Comparison of ENCODE assay signal across 23 mouse cellular contexts in the genomic region with DNA sequence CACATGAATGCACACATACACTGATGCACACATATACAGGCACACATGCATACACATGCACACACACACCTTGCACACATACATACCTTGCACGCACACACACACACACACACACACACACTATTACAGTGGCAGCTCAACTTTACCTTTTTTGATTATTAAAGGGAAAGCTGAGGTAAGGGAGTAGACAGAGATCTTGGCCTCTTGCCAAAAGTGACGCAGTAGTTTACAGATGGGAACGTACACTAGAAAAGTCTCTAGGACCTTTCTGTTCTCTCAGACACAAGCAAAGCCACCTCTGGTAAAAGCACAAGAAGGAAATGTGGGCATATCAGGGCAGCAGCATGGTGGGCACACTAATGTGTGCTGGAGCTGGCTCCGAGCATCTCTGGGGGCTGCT.
A peak's percentile ranks its signal among the peaks of the same experiment; 100 is the strongest.
DNase-seq lines count a peak whose midpoint lies in the region; ATAC-seq and TF ChIP-seq lines count a peak whose summit lies in the region.
"Had no signal": no experiment of that assay in that cellular context is flagged by ENCODE, and none has a peak within 500 bp of the region (broad histone marks: within the 10 kb centered on the region; RNA-seq: fewer than 3 reads in every experiment).

No protein-coding gene starts in this region.

- no peak overlapping the region for H3K27ac ChIP-seq in forebrain, embryonic 14.5 days (ENCODE audit: low read depth, low read length)
- no peak overlapping the region for H3K27ac ChIP-seq in forebrain, embryonic 13.5 days
- no peak overlapping the region for H3K27ac ChIP-seq in kidney, embryonic 16.5 days (ENCODE audit: low read length)
- H3K27ac ChIP-seq in midbrain, postnatal 0 days (ENCODE audit: low read depth, low read length): no peak overlapping the region
- H3K27ac ChIP-seq in midbrain, embryonic 10.5 days (replicated peaks): no peak overlapping the region
- H3K27ac ChIP-seq: embryonic facial prominence, embryonic 15.5 days; heart, embryonic 10.5 days; hindbrain, embryonic 15.5 days; liver, embryonic 12.5 days; midbrain, embryonic 15.5 days; neural tube, embryonic 12.5 days; stomach, embryonic 15.5 days had no signal

- no peak overlapping the region for H3K4me2 ChIP-seq in forebrain, embryonic 14.5 days (ENCODE audit: low read length)
- H3K4me2 ChIP-seq in forebrain, embryonic 13.5 days: no peak overlapping the region
- no peak overlapping the region for H3K4me2 ChIP-seq in kidney, embryonic 16.5 days (replicated peaks; ENCODE audit: low read depth, low read length)
- no peak overlapping the region for H3K4me2 ChIP-seq in midbrain, postnatal 0 days (ENCODE audit: low read depth, low read length, poor library complexity, severe bottlenecking)
- H3K4me2 ChIP-seq: embryonic facial prominence, embryonic 15.5 days; hindbrain, embryonic 15.5 days; liver, embryonic 12.5 days; midbrain, embryonic 15.5 days; neural tube, embryonic 12.5 days; stomach, embryonic 15.5 days had no signal

- no peak overlapping the region for H3K9ac ChIP-seq in forebrain, embryonic 14.5 days (ENCODE audit: low read length)
- no peak overlapping the region for H3K9ac ChIP-seq in forebrain, embryonic 13.5 days
- H3K9ac ChIP-seq in kidney, embryonic 16.5 days (replicated peaks; ENCODE audit: low read length): no peak overlapping the region
- H3K9ac ChIP-seq in midbrain, postnatal 0 days (replicated peaks; ENCODE audit: low read length, poor library complexity, severe bottlenecking): no peak overlapping the region
- H3K9ac ChIP-seq: embryonic facial prominence, embryonic 15.5 days; hindbrain, embryonic 15.5 days; liver, embryonic 12.5 days; midbrain, embryonic 15.5 days; neural tube, embryonic 12.5 days; stomach, embryonic 15.5 days had no signal

- WGBS in forebrain, embryonic 14.5 days: 44% methylated on average over 4 of the region's 4 CpGs
- 46% methylated on average over 4 of the region's 4 CpGs for WGBS in forebrain, embryonic 13.5 days
- WGBS in kidney, embryonic 16.5 days: 55% methylated on average over 4 of the region's 4 CpGs
- 44% methylated on average over 4 of the region's 4 CpGs for WGBS in midbrain, postnatal 0 days
- WGBS in midbrain, embryonic 10.5 days: 89% methylated on average over 4 of the region's 4 CpGs

- peak; percentile 51 for DNase-seq in forebrain, embryonic 14.5 days (ENCODE audit: low spot score)
- peak; percentile 10 for DNase-seq in kidney, postnatal 14 days
- peak; percentile 48 for DNase-seq in midbrain, postnatal 0 days (ENCODE audit: low spot score)
- DNase-seq in midbrain, embryonic 10.5 days (ENCODE audit: low spot score): no peak
- DNase-seq: gastrocnemius, postnatal 36 days; heart, postnatal 10 days; kidney, adult 2 months; layer of hippocampus, postnatal 36 days; left cerebral cortex, postnatal 4 days; lung, postnatal 14 days; right cerebral cortex, postnatal 14 days; thymus, adult 2 months had no signal

- no peaks in the 10 kb centered on the region for H3K9me3 ChIP-seq in forebrain, embryonic 14.5 days (replicated peaks; ENCODE audit: control insufficient read depth, low read length)
- H3K9me3 ChIP-seq in forebrain, embryonic 13.5 days (replicated peaks): no peaks in the 10 kb centered on the region
- H3K9me3 ChIP-seq in kidney, embryonic 16.5 days (ENCODE audit: low read length): no peaks in the 10 kb centered on the region
- H3K9me3 ChIP-seq in midbrain, postnatal 0 days (ENCODE audit: low read length): no peaks in the 10 kb centered on the region
- no peaks in the 10 kb centered on the region for H3K9me3 ChIP-seq in midbrain, embryonic 10.5 days (replicated peaks)
- H3K9me3 ChIP-seq: embryonic facial prominence, embryonic 15.5 days; forebrain, embryonic 10.5 days; heart, embryonic 10.5 days; hindbrain, embryonic 15.5 days; liver, embryonic 12.5 days; midbrain, embryonic 15.5 days; neural tube, embryonic 12.5 days; stomach, embryonic 15.5 days had no signal

- H3K27me3 ChIP-seq in forebrain, embryonic 14.5 days (replicated peaks; ENCODE audit: control insufficient read depth, insufficient read depth, low read length): no peaks in the 10 kb centered on the region
- H3K27me3 ChIP-seq in forebrain, embryonic 13.5 days: no peaks in the 10 kb centered on the region
- no peaks in the 10 kb centered on the region for H3K27me3 ChIP-seq in kidney, embryonic 16.5 days (ENCODE audit: insufficient read depth, low read length)
- H3K27me3 ChIP-seq in midbrain, postnatal 0 days (ENCODE audit: insufficient read depth, low read length): no peaks in the 10 kb centered on the region
- no peaks in the 10 kb centered on the region; the same call in 1 of the 2 replicates for H3K27me3 ChIP-seq in midbrain, embryonic 10.5 days (ENCODE audit: low read depth, poor library complexity, severe bottlenecking)
- H3K27me3 ChIP-seq: embryonic facial prominence, embryonic 15.5 days; hindbrain, embryonic 15.5 days; liver, embryonic 12.5 days; midbrain, embryonic 15.5 days; neural tube, embryonic 12.5 days; stomach, embryonic 15.5 days had no signal

- no peaks in the 10 kb centered on the region for H3K36me3 ChIP-seq in forebrain, embryonic 14.5 days (ENCODE audit: control insufficient read depth, insufficient read depth, low read length)
- no peaks in the 10 kb centered on the region for H3K36me3 ChIP-seq in forebrain, embryonic 13.5 days (ENCODE audit: poor library complexity, severe bottlenecking)
- no peaks in the 10 kb centered on the region for H3K36me3 ChIP-seq in kidney, embryonic 16.5 days (ENCODE audit: insufficient read depth, low read length)
- no peaks in the 10 kb centered on the region for H3K36me3 ChIP-seq in midbrain, postnatal 0 days (ENCODE audit: insufficient read depth, low read length)
- no peaks in the 10 kb centered on the region for H3K36me3 ChIP-seq in midbrain, embryonic 10.5 days
- H3K36me3 ChIP-seq: embryonic facial prominence, embryonic 15.5 days; forebrain, embryonic 10.5 days; heart, embryonic 10.5 days; hindbrain, embryonic 15.5 days; liver, embryonic 12.5 days; midbrain, embryonic 15.5 days; neural tube, embryonic 12.5 days; stomach, embryonic 15.5 days had no signal

- TF ChIP-seq CTCF in midbrain, postnatal 0 days (IDR thresholded peaks at IDR 0.05): no peak

- no peak for ATAC-seq in forebrain, embryonic 14.5 days
- no peak for ATAC-seq in forebrain, embryonic 13.5 days
- ATAC-seq in kidney, embryonic 16.5 days (ENCODE audit: low FRiP score, low TSS enrichment): no peak
- ATAC-seq in midbrain, postnatal 0 days (ENCODE audit: low FRiP score): no peak
- ATAC-seq in activated CD4-positive, CD25-positive, alpha-beta regulatory T cell, adult 4 months: no peak
- ATAC-seq: liver, embryonic 12.5 days had no signal

- peaks cover 32% of the 10 kb centered on the region for H3K4me1 ChIP-seq in forebrain, embryonic 14.5 days (ENCODE audit: control insufficient read depth, insufficient read depth, low read length)
- peaks cover 49% of the 10 kb centered on the region for H3K4me1 ChIP-seq in forebrain, embryonic 13.5 days
- H3K4me1 ChIP-seq in kidney, embryonic 16.5 days (ENCODE audit: insufficient read depth, low read length): peaks cover 34% of the 10 kb centered on the region
- H3K4me1 ChIP-seq in midbrain, postnatal 0 days (ENCODE audit: insufficient read depth, low read length): peaks cover 7% of the 10 kb centered on the region; the same call in 1 of the 2 replicates
- peaks cover 27% of the 10 kb centered on the region for H3K4me1 ChIP-seq in midbrain, embryonic 10.5 days

- no peak overlapping the region for H3K4me3 ChIP-seq in forebrain, embryonic 14.5 days (ENCODE audit: low read depth, low read length)
- H3K4me3 ChIP-seq in forebrain, embryonic 13.5 days: no peak overlapping the region
- no peak overlapping the region for H3K4me3 ChIP-seq in kidney, embryonic 16.5 days (ENCODE audit: low read length)
- H3K4me3 ChIP-seq in midbrain, postnatal 0 days (ENCODE audit: low read depth, low read length): no peak overlapping the region
- no peak overlapping the region for H3K4me3 ChIP-seq in midbrain, embryonic 10.5 days
- H3K4me3 ChIP-seq: embryonic facial prominence, embryonic 15.5 days; forebrain, embryonic 10.5 days; heart, embryonic 10.5 days; hindbrain, embryonic 15.5 days; liver, embryonic 12.5 days; midbrain, embryonic 15.5 days; neural tube, embryonic 12.5 days; stomach, embryonic 15.5 days had no signal
